ENCODE assay signal across 10 mouse cellular contexts in the genomic region with DNA sequence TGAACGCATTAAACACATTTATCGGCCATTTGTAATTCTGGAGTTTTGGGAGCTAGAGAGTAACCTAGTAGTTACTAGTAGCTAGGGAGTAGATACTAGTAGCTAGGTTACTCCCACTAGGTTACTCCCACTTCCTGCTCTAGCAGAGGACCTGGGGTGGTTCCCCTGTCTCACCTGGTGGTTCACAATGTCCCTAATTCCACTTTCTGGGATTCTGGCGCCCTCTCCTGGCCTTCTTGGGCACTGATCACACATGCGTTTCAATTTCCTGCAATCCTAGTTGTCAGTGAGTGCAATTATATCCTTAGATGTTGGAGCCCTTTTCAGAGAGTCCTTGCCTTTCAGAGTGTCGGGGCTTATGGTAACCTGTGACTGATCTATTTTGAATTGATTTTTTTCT. TPM values are rescaled to one million over a fixed set of nuclear protein-coding genes. Genes with fewer than 3 reads are reported as not detected.
DNase-seq lines count a peak whose midpoint lies in the region; ATAC-seq lines count a peak whose summit lies in the region.
"Had no signal": no experiment of that assay in that cellular context is flagged by ENCODE, and none has a peak within 500 bp of the region (broad histone marks: within the 10 kb centered on the region; RNA-seq: fewer than 3 reads in every experiment).

No protein-coding gene starts in this region.

- H3K4me2 ChIP-seq in heart, embryonic 12.5 days: no peak overlapping the region
- H3K4me2 ChIP-seq: limb, embryonic 12.5 days; stomach, embryonic 15.5 days had no signal

- H3K4me1 ChIP-seq in heart, embryonic 12.5 days (replicated peaks): peaks cover 15% of the 10 kb centered on the region

- 33% methylated on average over 5 of the region's 5 CpGs for WGBS in heart, embryonic 12.5 days
- WGBS in large intestine, adult 2 months: 32% methylated on average over 5 of the region's 5 CpGs

- peak; percentile 73 for DNase-seq in heart, adult 11 months
- DNase-seq in 416B (ENCODE audit: low read depth): peak; percentile 34
- peak; percentile 71 to 80 for DNase-seq in adrenal gland, adult 18-20 months (ENCODE audit: low spot score in 2 of 2)
- DNase-seq in embryo, embryonic 11 days: peak; percentile 57
- DNase-seq in large intestine, adult 2 months (ENCODE audit: low read depth, low spot score): peak; percentile 40
- DNase-seq in lung, postnatal 36 days: peak; percentile 69
- peak; percentile 5 to 47 for DNase-seq in thymus, postnatal 10 days (ENCODE audit: low spot score in 2 of 2)

- no peaks in the 10 kb centered on the region for H3K36me3 ChIP-seq in heart, embryonic 12.5 days
- H3K36me3 ChIP-seq: limb, embryonic 12.5 days; stomach, embryonic 15.5 days had no signal

- ATAC-seq in heart, embryonic 12.5 days (ENCODE audit: insufficient number of reproducible peaks, low FRiP score): no peak

- no peaks in the 10 kb centered on the region for H3K9me3 ChIP-seq in heart, embryonic 12.5 days (replicated peaks)
- H3K9me3 ChIP-seq: stomach, embryonic 15.5 days had no signal

- no peak overlapping the region for H3K4me3 ChIP-seq in heart, embryonic 12.5 days
- H3K4me3 ChIP-seq: limb, embryonic 12.5 days; stomach, embryonic 15.5 days had no signal

- H3K9ac ChIP-seq in heart, embryonic 12.5 days: no peak overlapping the region
- H3K9ac ChIP-seq: limb, embryonic 12.5 days; stomach, embryonic 15.5 days had no signal

- H3K27ac ChIP-seq in heart, embryonic 12.5 days (ENCODE audit: poor library complexity, severe bottlenecking): no peak overlapping the region
- H3K27ac ChIP-seq: limb, embryonic 12.5 days; stomach, embryonic 15.5 days had no signal

- peaks cover 54% of the 10 kb centered on the region for H3K27me3 ChIP-seq in heart, embryonic 12.5 days (replicated peaks)

RNA-seq across cellular contexts. Expression of a gene that starts 2.7 kb away (rescaled TPM):
- polyA plus RNA-seq in heart, embryonic 12.5 days (2016; fragmentation: Nextera tagmentation; extraction: Ambion mirVana): 0.03 and 0.27 TPM in 2 replicates
- total RNA-seq in adrenal gland, adult 18-20 months (2021): 100 to 1,000 TPM in 1 of 2 experiments, 10 to 100 TPM in 1; 47.6 to 122 TPM
- 0.02 and 0.05 TPM in 2 replicates for polyA plus RNA-seq in large intestine, adult 2 months (2012; rRNA removed)

RNA-seq across cellular contexts. Expression of a gene that starts 42.5 kb away (rescaled TPM):
- 32.8 and 34.3 TPM in 2 replicates for polyA plus RNA-seq in heart, embryonic 12.5 days (2016; fragmentation: Nextera tagmentation; extraction: Ambion mirVana)
- 10 to 100 TPM; 31.2 to 37.8 TPM for total RNA-seq in adrenal gland, adult 18-20 months (2021)
- polyA plus RNA-seq in large intestine, adult 2 months (2012; rRNA removed): 5.3 and 7.0 TPM in 2 replicates

RNA-seq across cellular contexts. Expression of a gene that starts 42.6 kb away (rescaled TPM):
- 39.3 and 44.0 TPM in 2 replicates for polyA plus RNA-seq in heart, embryonic 12.5 days (2016; fragmentation: Nextera tagmentation; extraction: Ambion mirVana)
- 10 to 100 TPM; 11.0 to 11.1 TPM for total RNA-seq in adrenal gland, adult 18-20 months (2021)
- 10.5 and 17.2 TPM in 2 replicates for polyA plus RNA-seq in large intestine, adult 2 months (2012; rRNA removed)
